20 mouse cellular contexts compared by ENCODE assay signal in genomic region chr5:130184193-130184856, GRCm38 (mm10). TPM values are rescaled to one million over a fixed set of nuclear protein-coding genes. Genes with fewer than 3 reads are reported as not detected.
DNase-seq lines count a peak whose midpoint lies in the region; ATAC-seq and TF ChIP-seq lines count a peak whose summit lies in the region.
"Had no signal": no experiment of that assay in that cellular context is flagged by ENCODE, and none has a peak within 500 bp of the region (broad histone marks: within the 10 kb centered on the region; RNA-seq: fewer than 3 reads in every experiment).

No protein-coding gene starts in this region.

- H3K9ac ChIP-seq in embryonic facial prominence, embryonic 15.5 days: no peak overlapping the region
- no peak overlapping the region for H3K9ac ChIP-seq in CH12.LX (ENCODE audit: insufficient read depth, low read depth)
- H3K9ac ChIP-seq in liver, embryonic 14.5 days (replicated peaks): no peak overlapping the region; the same call in 1 of the 2 replicates
- no peak overlapping the region for H3K9ac ChIP-seq in hindbrain, embryonic 12.5 days
- H3K9ac ChIP-seq: hindbrain, embryonic 14.5 days; limb, embryonic 13.5 days; neural tube, embryonic 13.5 days had no signal

- H3K27ac ChIP-seq in embryonic facial prominence, embryonic 15.5 days (replicated peaks): 0 out of 2 replicates have a peak overlapping the region, but pooled peaks have one; percentile 4
- H3K27ac ChIP-seq in embryonic facial prominence, embryonic 10.5 days (replicated peaks): no peak overlapping the region
- H3K27ac ChIP-seq in CH12.LX (ENCODE audit: insufficient read depth, low read depth): peak overlapping the region; percentile 20; the same call in 1 of the 2 replicates
- no peak overlapping the region for H3K27ac ChIP-seq in liver, embryonic 14.5 days
- H3K27ac ChIP-seq in hindbrain, embryonic 12.5 days: no peak overlapping the region
- H3K27ac ChIP-seq in forebrain, embryonic 10.5 days: no peak overlapping the region
- H3K27ac ChIP-seq: hindbrain, embryonic 14.5 days; limb, embryonic 13.5 days; neural tube, embryonic 13.5 days had no signal

- TF ChIP-seq POLR2A in CH12.LX (IDR thresholded peaks at IDR 0.05; ENCODE audit: low read depth, low read length): no peak

- in situ Hi-C loops in CH12.LX (cut with MboI; ENCODE audit: low pct_ligation_motif_present, low pct_unique_long_range_greater_than_20kb, low sequenced_read_pairs): no loop called here

- no peaks in the 10 kb centered on the region for H3K9me3 ChIP-seq in embryonic facial prominence, embryonic 15.5 days (replicated peaks)
- H3K9me3 ChIP-seq in embryonic facial prominence, embryonic 10.5 days: no peaks in the 10 kb centered on the region
- H3K9me3 ChIP-seq in CH12.LX (replicated peaks; ENCODE audit: low read length): no peaks in the 10 kb centered on the region
- H3K9me3 ChIP-seq in liver, embryonic 14.5 days (ENCODE audit: control insufficient read depth, low read length): no peaks in the 10 kb centered on the region
- no peaks in the 10 kb centered on the region for H3K9me3 ChIP-seq in hindbrain, embryonic 12.5 days (replicated peaks)
- no peaks in the 10 kb centered on the region for H3K9me3 ChIP-seq in forebrain, embryonic 10.5 days
- H3K9me3 ChIP-seq: limb, embryonic 13.5 days; neural tube, embryonic 13.5 days had no signal

- TF ChIP-seq CTCF in CH12.LX (conservative IDR thresholded peaks at IDR 0.05 in 1 of 2, IDR thresholded peaks at IDR 0.05 in 1 of 2; ENCODE audit: low read depth in 2 of 2, low read length in 2 of 2): no peak
- TF ChIP-seq CTCF in liver, embryonic 14.5 days (IDR thresholded peaks at IDR 0.05; ENCODE audit: low read depth): no peak

- peaks cover 59% of the 10 kb centered on the region for H3K79me2 ChIP-seq in CH12.LX (replicated peaks; ENCODE audit: control insufficient read depth, extremely low read depth, insufficient read depth, poor library complexity, severe bottlenecking)

- no peak overlapping the region for H3K4me2 ChIP-seq in embryonic facial prominence, embryonic 15.5 days (replicated peaks)
- no peak overlapping the region for H3K4me2 ChIP-seq in CH12.LX (ENCODE audit: insufficient read depth, low read depth, poor library complexity, severe bottlenecking)
- no peak overlapping the region for H3K4me2 ChIP-seq in liver, embryonic 14.5 days (ENCODE audit: low read depth)
- no peak overlapping the region for H3K4me2 ChIP-seq in hindbrain, embryonic 12.5 days (replicated peaks)
- H3K4me2 ChIP-seq: hindbrain, embryonic 14.5 days; limb, embryonic 13.5 days; midbrain, embryonic 11.5 days; neural tube, embryonic 13.5 days had no signal

- dilution Hi-C loops in CH12.LX (cut with MboI; ENCODE audit: extremely low pct_ligation_motif_present, extremely low pct_unique_long_range_greater_than_20kb, low sequenced_read_pairs): no loop called here

- TF ChIP-seq RAD21 in CH12.LX (IDR thresholded peaks at IDR 0.05; ENCODE audit: low read depth, low read length): no peak

- peaks cover 9% of the 10 kb centered on the region for H3K36me3 ChIP-seq in embryonic facial prominence, embryonic 15.5 days
- peaks cover 18% of the 10 kb centered on the region for H3K36me3 ChIP-seq in embryonic facial prominence, embryonic 10.5 days (replicated peaks)
- H3K36me3 ChIP-seq in CH12.LX (replicated peaks in 1 of 2; ENCODE audit: control insufficient read depth in 1 of 2, insufficient read depth in 1 of 2, low read length in 1 of 2): peaks cover 11 to 40% of the 10 kb centered on the region in 2 experiments
- H3K36me3 ChIP-seq in liver, embryonic 14.5 days (replicated peaks; ENCODE audit: control insufficient read depth, insufficient read depth, low read depth): peaks cover 15% of the 10 kb centered on the region
- H3K36me3 ChIP-seq in hindbrain, embryonic 12.5 days: 0 out of 2 replicates have a peak, but pooled peaks cover 8% of the 10 kb centered on the region
- H3K36me3 ChIP-seq in forebrain, embryonic 10.5 days (replicated peaks): peaks cover 17% of the 10 kb centered on the region

- H3K27me3 ChIP-seq in embryonic facial prominence, embryonic 15.5 days: no peaks in the 10 kb centered on the region
- no peaks in the 10 kb centered on the region for H3K27me3 ChIP-seq in embryonic facial prominence, embryonic 10.5 days (replicated peaks; ENCODE audit: low read depth, poor library complexity, severe bottlenecking)
- H3K27me3 ChIP-seq in CH12.LX (replicated peaks): no peaks in the 10 kb centered on the region
- H3K27me3 ChIP-seq in liver, embryonic 14.5 days (ENCODE audit: control insufficient read depth, insufficient read depth, low read length): no peaks in the 10 kb centered on the region
- no peaks in the 10 kb centered on the region for H3K27me3 ChIP-seq in hindbrain, embryonic 12.5 days
- H3K27me3 ChIP-seq in forebrain, embryonic 10.5 days (ENCODE audit: poor library complexity, severe bottlenecking): no peaks in the 10 kb centered on the region
- H3K27me3 ChIP-seq: limb, embryonic 13.5 days; neural tube, embryonic 13.5 days had no signal

- no peak for DNase-seq in embryonic facial prominence, embryonic 10.5 days (ENCODE audit: low spot score)
- DNase-seq in CH12.LX (ENCODE audit: extremely low read depth): no peak
- DNase-seq in liver, embryonic 14.5 days (ENCODE audit: low read depth in 3 of 3, low spot score in 3 of 3): no peak
- no peak for DNase-seq in embryo, embryonic 10 days (ENCODE audit: low spot score)
- no peak for DNase-seq in forebrain, embryonic 10.5 days (ENCODE audit: extremely low spot score, low spot score)
- DNase-seq: cerebellum, adult 9-10 months; embryo, embryonic 11 days; kidney, adult 11 months; layer of hippocampus, adult 9-11 months; lung, postnatal 10 days; right cerebral cortex, postnatal 4 days; thymus, adult 18-20 months had no signal

- ATAC-seq in embryonic facial prominence, embryonic 15.5 days (ENCODE audit: insufficient number of reproducible peaks, low FRiP score, low TSS enrichment, low read depth): no peak
- ATAC-seq in common myeloid progenitor, adult 5-6 weeks (replicated peaks; ENCODE audit: low read depth, poor library complexity, severe bottlenecking): peak; percentile 41; the same call in 1 of the 2 replicates
- peak; percentile 36; the same call in 1 of the 2 replicates for ATAC-seq in liver, embryonic 14.5 days (ENCODE audit: insufficient read depth)
- no peak for ATAC-seq in hindbrain, embryonic 12.5 days (ENCODE audit: low FRiP score)

- WGBS in embryonic facial prominence, embryonic 15.5 days: 88% methylated on average over 9 of the region's 9 CpGs
- 90% methylated on average over 9 of the region's 9 CpGs for WGBS in embryonic facial prominence, embryonic 10.5 days
- WGBS in liver, embryonic 14.5 days (ENCODE audit: insufficient replicate concordance): 78% methylated on average over 9 of the region's 9 CpGs
- 90% methylated on average over 9 of the region's 9 CpGs for WGBS in hindbrain, embryonic 12.5 days
- 90% methylated on average over 9 of the region's 9 CpGs for WGBS in forebrain, embryonic 10.5 days

- H3K4me3 ChIP-seq in embryonic facial prominence, embryonic 15.5 days (replicated peaks): no peak overlapping the region
- no peak overlapping the region for H3K4me3 ChIP-seq in embryonic facial prominence, embryonic 10.5 days
- peak overlapping the region in 1 of 3 experiments; percentile 11 for H3K4me3 ChIP-seq in CH12.LX (replicated peaks in 1 of 3; ENCODE audit: low read depth in 2 of 3, low read length in 2 of 3, poor library complexity in 1 of 3)
- no peak overlapping the region for H3K4me3 ChIP-seq in liver, embryonic 14.5 days (ENCODE audit: insufficient read depth in 1 of 2, low read depth in 2 of 2, low read length in 2 of 2)
- H3K4me3 ChIP-seq in hindbrain, embryonic 12.5 days: no peak overlapping the region
- H3K4me3 ChIP-seq in forebrain, embryonic 10.5 days: no peak overlapping the region
- H3K4me3 ChIP-seq: erythroblast, embryonic 14.5 days; limb, embryonic 13.5 days; neural tube, embryonic 13.5 days had no signal

- TF ChIP-seq EP300 in CH12.LX (IDR thresholded peaks at IDR 0.05; ENCODE audit: low read length): no peak
- no peak for TF ChIP-seq EP300 in liver, embryonic 14.5 days (IDR thresholded peaks at IDR 0.05; ENCODE audit: low read depth)

- no peaks in the 10 kb centered on the region; the same call in 1 of the 2 replicates for H3K4me1 ChIP-seq in embryonic facial prominence, embryonic 15.5 days
- H3K4me1 ChIP-seq in embryonic facial prominence, embryonic 10.5 days: no peaks in the 10 kb centered on the region
- H3K4me1 ChIP-seq in CH12.LX (ENCODE audit: control insufficient read depth in 1 of 2, insufficient read depth in 2 of 2): peaks cover 37 to 76% of the 10 kb centered on the region in 2 experiments
- peaks cover 22 to 34% of the 10 kb centered on the region in 2 experiments for H3K4me1 ChIP-seq in liver, embryonic 14.5 days (replicated peaks; ENCODE audit: control insufficient read depth in 2 of 2, insufficient read depth in 2 of 2, low read length in 1 of 2)
- H3K4me1 ChIP-seq in hindbrain, embryonic 12.5 days: peaks cover 8% of the 10 kb centered on the region; the same call in 1 of the 2 replicates
- peaks cover 7% of the 10 kb centered on the region; the same call in 1 of the 2 replicates for H3K4me1 ChIP-seq in forebrain, embryonic 10.5 days
- H3K4me1 ChIP-seq: limb, embryonic 13.5 days had no signal

RNA-seq across cellular contexts. Expression of gene Rabgef1, which starts 12.7 kb away (rescaled TPM):
- 30.1 and 32.6 TPM in 2 replicates for polyA plus RNA-seq in embryonic facial prominence, embryonic 15.5 days (2015; fragmentation: Nextera tagmentation; extraction: Ambion mirVana)
- 26.2 and 27.2 TPM in 2 replicates for polyA plus RNA-seq in embryonic facial prominence, embryonic 10.5 days (2016; fragmentation: Nextera tagmentation; extraction: Ambion mirVana)
- total RNA-seq in CH12.LX (2012; rRNA removed) (26.4 and 26.7 TPM in 2 replicates), CH12.LX (2014; rRNA removed) (19.3 and 20.1 TPM in 2 replicates)
- polyA plus RNA-seq in CH12.LX (2012; ENCODE audit: insufficient read length, low read depth): 31.6 and 34.4 TPM in 2 replicates
- total RNA-seq in common myeloid progenitor, adult 5-6 weeks (2017): 32.4 and 34.3 TPM in 2 replicates
- polyA plus RNA-seq in liver, embryonic 14.5 days (2012; rRNA removed): 9.9 and 13.7 TPM in 2 replicates
- 19.7 and 23.9 TPM in 2 replicates for polyA plus RNA-seq in liver, embryonic 14.5 days (2014; fragmentation: Nextera tagmentation; extraction: Ambion mirVana)
- polyA plus RNA-seq in hindbrain, embryonic 12.5 days (2016; fragmentation: Nextera tagmentation; extraction: Ambion mirVana): 33.3 and 38.2 TPM in 2 replicates
- 23.3 and 25.4 TPM in 2 replicates for polyA plus RNA-seq in forebrain, embryonic 10.5 days (2016; fragmentation: Nextera tagmentation; extraction: Ambion mirVana)

RNA-seq across cellular contexts. Expression of gene Tmem248, which starts 32.6 kb away (rescaled TPM):
- 31.5 and 35.3 TPM in 2 replicates for polyA plus RNA-seq in embryonic facial prominence, embryonic 15.5 days (2015; fragmentation: Nextera tagmentation; extraction: Ambion mirVana)
- 37.7 and 39.1 TPM in 2 replicates for polyA plus RNA-seq in embryonic facial prominence, embryonic 10.5 days (2016; fragmentation: Nextera tagmentation; extraction: Ambion mirVana)
- total RNA-seq in CH12.LX (2012; rRNA removed) (82.9 and 100 TPM in 2 replicates), CH12.LX (2014; rRNA removed) (72.1 and 77.6 TPM in 2 replicates)
- 80.9 and 87.7 TPM in 2 replicates for polyA plus RNA-seq in CH12.LX (2012; ENCODE audit: insufficient read length, low read depth)
- total RNA-seq in common myeloid progenitor, adult 5-6 weeks (2017): 42.8 and 55.1 TPM in 2 replicates
- 12.5 and 14.1 TPM in 2 replicates for polyA plus RNA-seq in liver, embryonic 14.5 days (2012; rRNA removed)
- polyA plus RNA-seq in liver, embryonic 14.5 days (2014; fragmentation: Nextera tagmentation; extraction: Ambion mirVana): 25.4 and 26.6 TPM in 2 replicates
- polyA plus RNA-seq in hindbrain, embryonic 12.5 days (2016; fragmentation: Nextera tagmentation; extraction: Ambion mirVana): 31.0 and 31.1 TPM in 2 replicates
- 35.8 and 39.2 TPM in 2 replicates for polyA plus RNA-seq in forebrain, embryonic 10.5 days (2016; fragmentation: Nextera tagmentation; extraction: Ambion mirVana)

RNA-seq across cellular contexts. Expression of gene Kctd7, which starts 39.7 kb away (rescaled TPM):
- polyA plus RNA-seq in embryonic facial prominence, embryonic 15.5 days (2015; fragmentation: Nextera tagmentation; extraction: Ambion mirVana): 6.1 and 7.4 TPM in 2 replicates
- polyA plus RNA-seq in embryonic facial prominence, embryonic 10.5 days (2016; fragmentation: Nextera tagmentation; extraction: Ambion mirVana): 4.7 and 5.1 TPM in 2 replicates
- total RNA-seq in CH12.LX (2012; rRNA removed): 3.7 and 4.3 TPM in 2 replicates
- total RNA-seq in CH12.LX (2014; rRNA removed): 2.8 and 3.3 TPM in 2 replicates
- polyA plus RNA-seq in CH12.LX (2012; ENCODE audit: insufficient read length, low read depth): 2.6 and 2.8 TPM in 2 replicates
- total RNA-seq in common myeloid progenitor, adult 5-6 weeks (2017): 2.3 and 9.3 TPM in 2 replicates
- 3.2 and 3.6 TPM in 2 replicates for polyA plus RNA-seq in liver, embryonic 14.5 days (2012; rRNA removed)
- 3.8 and 6.6 TPM in 2 replicates for polyA plus RNA-seq in liver, embryonic 14.5 days (2014; fragmentation: Nextera tagmentation; extraction: Ambion mirVana)
- 8.7 and 10.1 TPM in 2 replicates for polyA plus RNA-seq in hindbrain, embryonic 12.5 days (2016; fragmentation: Nextera tagmentation; extraction: Ambion mirVana)
- polyA plus RNA-seq in forebrain, embryonic 10.5 days (2016; fragmentation: Nextera tagmentation; extraction: Ambion mirVana): 3.6 and 3.9 TPM in 2 replicates

Comparison
In these comparisons a context has a peak if more than half of its experiments do, and no peak if none do; other contexts are left out.
1. H3K27ac ChIP-seq: peak in embryonic facial prominence, embryonic 15.5 days (single experiment) and CH12.LX (single experiment); none in embryonic facial prominence, embryonic 10.5 days (single experiment), liver, embryonic 14.5 days (single experiment), hindbrain, embryonic 12.5 days (single experiment) and forebrain, embryonic 10.5 days (single experiment).
2. ATAC-seq: peak in common myeloid progenitor, adult 5-6 weeks (single experiment) and liver, embryonic 14.5 days (single experiment); none in embryonic facial prominence, embryonic 15.5 days (single experiment) and hindbrain, embryonic 12.5 days (single experiment).